Mouse (Mus musculus) hematopoietic stem cell, adult 5-6 weeks (primary cell): ENCODE data around the gene Tgds. TPM values are rescaled to one million over a fixed set of nuclear protein-coding genes. Genes with fewer than 3 reads are reported as not detected.
"Not testable (repeated sequence)": the region's sequence is repeated elsewhere in the genome, so short reads cannot be mapped to it uniquely, and the experiment has no call there.

ENCODE experiments used
- ATAC-seq, 2 experiments: fragments of 125-278 bp in 1 of 2; replicated peaks in 1 of 2; 2 replicates each; pipeline ENCODE4 v1.8.0; 2016 to 2017; ENCODE audit warnings: inconsistent platforms in 2 of 2, mild to moderate bottlenecking in 2 of 2, moderate number of reproducible peaks in 2 of 2, low read depth in 1 of 2, moderate TSS enrichment in 1 of 2; ENCODE audit not compliant: low FRiP score in 2 of 2, poor library complexity in 2 of 2, severe bottlenecking in 2 of 2, insufficient read depth in 1 of 2, low TSS enrichment in 1 of 2
- total RNA-seq: library from RNA; stranded (forward); fragments of 172-1452, 232-1000 nt; gene quantifications from 2 replicates; pipeline ENCODE4 v1.2.3, GENCODE M21; 2017

The Tgds gene
- 25.0 and 27.0 TPM in 2 replicates for total RNA-seq

DNA sequence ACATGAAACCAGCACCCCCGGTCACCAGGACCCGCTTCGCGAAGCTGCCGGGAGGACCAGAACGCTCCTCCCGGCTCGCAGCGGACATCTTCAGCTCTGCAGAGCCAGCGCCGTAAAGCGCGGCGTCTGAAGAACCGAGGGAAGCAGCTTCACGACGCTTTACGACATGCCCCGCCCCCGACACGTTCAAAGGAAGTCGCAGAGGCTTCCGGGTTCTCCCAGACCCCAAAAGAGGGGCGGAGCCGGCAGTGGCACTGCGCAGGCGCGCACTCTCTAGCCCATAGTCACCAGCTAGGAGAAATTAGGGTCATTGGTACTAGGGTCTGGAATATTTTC is at the start of gene Tgds:
TSS of gene Tgds (minus strand) at position 114 of the 336 bp plus-strand sequence.
- ATAC-seq, result peak; percentile 72 to 77

DNA sequence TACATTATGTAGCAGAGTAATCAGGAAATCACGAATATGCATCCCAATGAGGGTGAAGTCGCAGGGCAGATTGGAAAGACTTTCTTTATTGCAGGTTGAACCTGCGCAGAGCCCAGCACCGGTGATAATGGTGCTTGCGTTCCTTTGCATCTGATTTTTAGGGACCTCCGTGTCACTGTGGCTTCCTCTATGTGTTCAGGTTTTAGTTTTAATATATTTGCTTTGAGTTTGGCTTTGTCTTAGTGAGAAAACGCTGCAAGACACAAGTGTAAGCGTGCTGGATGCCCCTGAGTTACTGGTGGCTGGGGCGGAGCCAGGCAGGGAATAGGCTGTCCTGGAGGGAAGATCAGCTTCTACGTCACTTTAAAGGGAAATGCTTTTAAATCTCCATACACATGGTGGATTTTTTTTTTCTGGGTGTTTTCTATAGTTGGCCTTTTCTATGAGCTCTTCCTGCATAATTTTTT is 48.2 kb upstream of the Tgds start:
- ATAC-seq, result peak in 1 of 2 experiments; percentile 55; a peak in 2 of 4 replicates

GRCm38 (mm10) chr14:118180117-118180557 is 47.6 kb upstream of the Tgds start:
- peak; percentile 94 to 96 for ATAC-seq

DNA sequence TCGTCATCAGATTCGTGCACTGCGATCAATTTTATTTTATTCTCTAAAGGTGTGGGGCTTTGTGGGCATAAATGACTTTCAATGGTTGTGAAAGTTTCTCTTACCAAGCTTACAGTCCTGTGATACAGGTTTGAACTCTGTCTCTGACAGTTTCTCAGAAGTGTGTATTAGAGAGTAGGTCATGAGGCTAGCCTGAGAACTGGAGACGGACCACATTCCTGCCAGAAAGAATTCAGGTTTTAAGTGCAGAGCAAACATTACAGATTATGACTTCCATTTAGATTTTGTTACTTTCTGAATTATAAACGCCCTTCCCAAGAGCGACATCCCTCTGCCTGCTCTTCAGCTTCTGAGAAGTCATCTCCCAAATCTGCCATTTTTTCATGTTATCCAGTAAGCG is 47.1 kb upstream of the Tgds start:
- ATAC-seq, result no peak

DNA sequence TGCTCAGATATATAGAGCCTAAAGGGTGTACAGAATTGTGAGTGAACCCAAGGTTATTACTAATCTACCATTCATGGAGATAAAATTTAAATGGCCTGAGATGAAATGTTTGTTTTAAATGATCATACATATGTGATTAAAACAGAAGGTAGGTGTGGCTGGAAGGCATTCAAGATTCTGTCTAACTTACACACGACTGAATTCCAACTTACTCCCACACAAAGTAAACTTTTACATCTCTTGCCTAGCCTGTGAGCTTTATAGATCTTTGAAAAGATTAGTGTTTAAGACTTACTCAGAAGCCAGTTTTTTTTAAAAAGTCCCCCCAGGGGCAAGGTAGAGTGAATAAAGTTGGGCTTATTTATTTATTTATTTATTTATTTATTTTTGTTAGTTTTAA is 46.7 kb upstream of the Tgds start:
- ATAC-seq, result no peak

DNA sequence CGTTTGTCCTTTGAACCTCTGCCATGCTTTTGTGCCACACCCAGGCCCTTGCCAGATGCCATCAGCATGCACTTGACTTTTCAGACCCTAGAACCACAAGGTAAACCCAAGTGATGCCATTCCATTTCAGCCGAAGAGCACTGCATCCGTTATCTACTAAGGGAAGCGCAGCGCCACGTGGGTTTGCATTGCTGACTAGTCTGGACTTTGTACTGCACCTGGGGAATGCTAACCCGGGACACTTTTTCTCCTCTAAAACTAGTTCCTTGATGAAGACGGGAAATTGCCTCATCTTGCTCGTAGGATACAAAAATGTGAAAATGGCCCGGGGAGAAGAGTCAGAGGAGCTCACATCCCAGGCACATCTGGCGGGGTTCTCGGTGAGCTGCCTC is 43.1 kb upstream of the Tgds start:
- ATAC-seq, result no peak

- ATAC-seq, result no peak
Measured at GRCm38 (mm10) chr14:118175071-118175693, 42.6 kb upstream of the Tgds start.

DNA sequence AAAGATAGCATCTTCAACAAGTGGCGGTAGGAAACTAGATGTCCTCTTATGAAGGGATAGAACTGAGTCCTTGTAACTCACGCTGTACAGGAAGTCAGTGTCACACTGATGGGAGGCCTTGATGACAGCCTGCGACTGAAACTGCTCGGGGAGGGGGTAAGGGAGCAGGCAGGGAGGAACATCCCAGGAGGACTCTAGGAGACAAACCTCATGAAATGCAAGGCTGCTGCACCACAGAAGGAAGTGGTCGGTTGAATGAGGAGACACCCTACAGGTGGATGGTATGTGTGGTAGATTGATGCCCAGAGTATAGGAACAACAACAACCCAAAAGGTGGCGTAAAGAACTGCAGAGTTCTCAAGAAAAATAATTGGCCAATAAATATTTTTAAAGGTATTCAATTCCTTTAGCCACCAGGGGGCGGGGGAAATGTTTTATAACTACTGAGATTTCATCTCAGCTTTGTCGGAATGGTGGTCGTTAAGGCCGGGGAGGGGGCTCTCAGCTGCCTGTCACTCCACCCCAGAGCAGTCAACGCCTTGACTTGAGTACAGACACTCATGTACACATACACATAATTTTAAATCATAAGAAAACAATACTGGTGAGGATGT is 41.1 kb upstream of the Tgds start:
- no peak for ATAC-seq

DNA sequence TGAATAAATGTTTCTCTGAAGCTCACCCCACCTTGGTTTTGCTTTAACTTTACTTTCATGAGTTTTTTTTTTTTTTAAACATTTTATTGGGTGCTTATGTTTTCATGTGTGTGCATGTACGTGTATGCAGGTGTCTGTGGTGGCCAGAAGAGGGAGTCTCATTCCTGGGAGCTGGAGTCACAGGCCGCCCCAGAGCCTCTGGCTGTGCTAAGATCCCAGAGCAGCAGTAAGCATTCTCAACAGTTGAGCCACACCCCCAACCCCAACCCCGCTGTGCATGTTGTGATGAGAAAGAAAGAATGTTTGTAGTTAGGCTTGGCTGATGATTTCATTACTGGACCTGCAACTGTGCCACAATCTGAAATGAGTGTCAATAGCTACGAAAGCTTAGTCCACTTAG is 36.2 kb upstream of the Tgds start:
- ATAC-seq, result no peak

- no peak for ATAC-seq
Measured at GRCm38 (mm10) chr14:118162640-118163039, 30.1 kb upstream of the Tgds start.

DNA sequence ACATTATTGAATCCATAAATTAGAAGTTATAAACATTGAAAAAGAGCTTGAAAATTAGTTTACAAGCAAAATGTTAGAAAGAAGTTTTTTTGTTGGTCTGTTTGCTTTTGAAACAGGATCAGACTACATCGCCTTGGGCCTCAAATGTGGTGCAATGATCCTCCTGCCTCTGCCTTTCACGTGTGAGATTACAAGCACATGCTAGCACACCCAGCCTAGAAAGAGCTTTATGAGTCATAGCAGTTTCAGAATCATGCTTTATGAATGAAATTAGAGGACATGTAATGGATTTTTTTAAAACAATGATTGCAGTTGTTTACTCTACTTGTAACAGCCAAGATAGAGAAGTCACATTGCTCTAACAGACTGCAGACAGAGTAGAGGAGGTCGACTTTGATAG is 29.2 kb upstream of the Tgds start:
- no peak for ATAC-seq

GRCm38 (mm10) chr14:118157146-118157545 is 24.6 kb upstream of the Tgds start:
- peak; percentile 59 to 65; a peak in 1 of 4 replicates for ATAC-seq

DNA sequence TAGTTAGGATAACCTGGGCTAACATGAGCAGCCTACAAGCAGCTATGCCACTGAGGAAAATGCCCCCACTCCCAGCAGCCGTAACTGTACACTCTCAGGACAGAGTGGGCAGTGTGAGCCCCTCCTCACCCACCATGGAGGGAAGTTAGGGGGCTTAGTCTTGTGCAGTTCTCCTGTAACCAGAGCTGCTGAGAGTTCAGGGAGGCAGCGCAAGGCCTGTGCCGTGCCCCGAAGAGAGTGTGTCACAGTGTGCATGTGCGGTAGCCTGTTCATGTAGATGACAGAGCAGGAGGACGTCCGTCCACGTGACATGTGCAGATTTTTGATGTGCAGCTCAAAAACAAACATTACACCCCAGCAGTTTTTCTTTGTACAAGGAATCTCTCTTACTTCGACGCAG is 24.2 kb upstream of the Tgds start:
- ATAC-seq, result no peak

- not testable (repeated sequence) for ATAC-seq
Measured at GRCm38 (mm10) chr14:118156056-118156455, 23.5 kb upstream of the Tgds start.

GRCm38 (mm10) chr14:118152294-118152651 is 19.7 kb upstream of the Tgds start:
- no peak for ATAC-seq

- no peak for ATAC-seq
Measured at GRCm38 (mm10) chr14:118151651-118152293, 19.2 kb upstream of the Tgds start.

DNA sequence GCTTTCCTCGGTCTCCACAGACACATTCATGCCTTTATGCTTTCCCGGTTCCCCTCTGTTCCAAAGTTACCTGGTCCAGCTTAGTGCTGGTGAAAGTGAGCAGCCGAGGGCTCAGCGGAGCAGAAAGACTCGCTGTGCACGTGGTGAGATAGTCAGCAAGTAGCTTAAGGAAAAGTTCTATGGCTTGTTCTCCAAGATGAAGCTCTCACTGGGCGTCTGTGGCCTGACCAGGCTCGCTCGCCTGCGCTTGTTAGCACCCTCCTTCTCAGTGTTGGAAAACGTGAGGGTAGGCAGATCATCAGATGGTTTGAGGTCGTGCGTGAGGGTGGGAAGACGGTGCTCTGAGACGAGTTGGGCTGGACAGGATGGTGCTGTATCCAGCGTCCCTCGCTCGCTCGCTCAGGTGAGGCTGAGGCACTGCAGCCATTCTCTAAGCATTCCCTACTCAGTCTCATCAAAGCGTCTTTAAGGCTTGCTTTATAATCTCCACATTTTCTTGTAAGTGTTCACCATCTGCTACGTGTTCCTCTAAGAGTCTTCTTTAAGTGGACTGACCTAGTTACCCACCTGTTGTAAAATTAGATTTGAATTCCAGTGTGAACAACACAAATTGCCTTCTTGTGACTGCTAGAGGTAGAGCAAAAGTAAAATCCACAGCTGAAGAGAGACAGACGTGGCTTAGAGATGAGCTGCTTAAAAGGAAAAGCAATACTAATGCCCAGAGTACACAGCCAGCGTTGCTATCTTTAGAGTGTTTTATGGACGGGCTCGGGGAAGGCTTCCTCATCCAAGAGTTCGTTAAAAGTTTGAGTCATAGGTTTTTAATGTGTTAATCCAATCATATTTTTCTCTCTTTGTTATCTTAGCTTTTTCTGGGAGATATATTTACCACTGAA is 18.3 kb upstream of the Tgds start:
- ATAC-seq, result no peak

GRCm38 (mm10) chr14:118148554-118148953 is 16.0 kb upstream of the Tgds start:
- no peak for ATAC-seq
